Mouse (Mus musculus) CD4-positive, CD25-positive, alpha-beta regulatory T cell, adult 2 months (primary cell): ENCODE data around the gene Sec24c.
A peak's percentile ranks its signal among the peaks of the same experiment; 100 is the strongest.
"Not testable (repeated sequence)": the region's sequence is repeated elsewhere in the genome, so short reads cannot be mapped to it uniquely, and the experiment has no call there.

Source experiments
- DNase-seq: peaks from one replicate; pipeline ENCODE4 v3.0.0-alpha.2; 2012; ENCODE audit warnings: low read depth, low spot score

Sec24c gene

DNA sequence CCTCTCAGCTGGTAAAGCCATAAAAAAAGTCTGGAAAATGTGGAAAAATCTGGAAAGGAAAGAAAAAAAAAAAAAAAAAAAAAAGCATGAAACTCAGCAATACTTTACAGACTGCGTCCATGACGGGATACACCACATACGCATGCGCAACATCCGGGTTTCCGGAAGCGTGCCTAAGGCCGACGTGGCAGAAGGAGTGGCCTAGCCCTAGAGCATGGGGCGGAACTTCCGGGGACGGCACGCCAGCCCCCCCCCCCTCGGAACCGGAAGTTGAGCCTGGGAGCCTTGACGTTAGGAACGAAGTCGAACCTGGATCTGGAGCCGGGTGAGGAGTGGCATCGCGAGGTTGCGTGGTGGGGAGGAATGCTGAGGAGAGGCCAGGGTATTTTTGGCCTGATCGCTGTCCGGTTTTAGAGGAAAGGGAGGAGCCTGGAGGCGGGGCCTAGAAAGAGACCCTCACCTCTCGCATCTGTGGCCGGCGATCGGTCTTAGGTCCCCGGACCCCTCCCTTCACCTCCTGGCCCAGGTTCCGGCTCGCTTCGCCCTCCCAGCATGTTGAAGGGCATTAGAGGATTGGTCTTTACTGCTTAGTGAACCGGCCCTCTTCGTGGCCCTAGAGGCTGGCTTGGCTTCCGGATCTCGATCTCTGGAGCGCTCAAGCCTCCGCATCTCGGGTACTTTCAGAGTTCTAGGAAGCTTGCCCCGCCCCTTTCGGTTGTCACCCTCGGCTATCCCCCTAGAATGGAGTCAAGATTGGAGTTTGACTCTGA lies at the start of gene Sec24c:
Sec24c (plus strand) TSS at position 245 of the 770 bp plus-strand sequence.
- peak; percentile 99 for DNase-seq

DNA sequence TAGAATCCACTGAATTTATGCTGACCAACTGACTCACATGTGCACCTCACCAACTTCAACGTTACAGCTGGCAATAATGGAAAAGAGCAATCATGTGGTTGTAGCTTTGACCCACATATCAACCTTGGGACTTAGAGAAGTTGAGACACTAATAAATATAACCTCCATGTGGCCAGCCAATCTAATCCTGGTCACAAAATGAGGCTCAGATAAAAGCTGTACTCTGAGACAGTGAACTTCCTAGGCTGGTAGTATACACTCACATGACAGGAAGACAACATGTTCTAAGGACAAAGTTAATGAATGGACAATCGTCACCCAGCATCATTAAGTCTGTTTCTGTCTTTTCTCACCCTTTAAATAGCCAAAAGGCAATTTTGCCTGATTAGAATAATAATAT lies 47.7 kb upstream of the Sec24c start:
- DNase-seq = no peak

DNA sequence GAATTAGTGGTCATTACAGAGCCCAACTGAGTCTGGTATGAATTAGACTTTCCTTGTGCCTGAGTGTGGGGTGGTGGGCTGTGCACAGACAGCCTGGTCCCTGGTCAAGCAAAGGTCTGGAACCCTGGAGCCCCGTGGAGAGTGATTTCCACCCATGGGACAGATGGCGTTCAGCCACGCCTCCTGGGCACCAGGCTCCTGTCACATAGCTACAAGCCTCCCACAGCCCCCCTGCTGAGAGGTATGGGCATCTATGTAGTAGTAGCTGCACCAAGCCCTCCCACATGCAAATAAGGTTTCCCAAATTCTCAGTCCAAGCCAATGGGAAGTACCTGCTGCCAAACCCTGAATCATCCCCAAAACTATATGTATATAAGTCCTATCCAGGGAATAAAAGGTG lies 47.1 kb upstream of the Sec24c start:
- DNase-seq = no peak

DNA sequence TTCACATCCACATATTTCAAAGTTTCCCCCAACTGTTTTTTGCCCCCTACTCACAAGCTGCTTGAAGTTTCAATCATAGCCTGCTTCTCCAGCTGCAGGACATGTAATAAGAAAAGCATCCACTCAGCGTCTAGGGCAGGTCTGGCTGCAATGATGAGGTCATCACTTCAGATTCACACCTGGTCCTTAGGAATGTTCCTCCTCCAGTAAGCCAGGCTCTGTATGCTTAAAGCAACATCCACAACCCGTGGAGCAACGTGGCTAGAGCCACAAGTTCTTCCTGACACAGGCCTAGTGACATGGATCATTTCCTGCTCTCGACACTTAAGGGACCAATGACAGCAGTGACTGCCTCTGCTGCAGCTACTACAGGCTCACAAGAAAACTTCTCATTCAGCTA lies 42.9 kb upstream of the Sec24c start:
- DNase-seq = no peak

DNA sequence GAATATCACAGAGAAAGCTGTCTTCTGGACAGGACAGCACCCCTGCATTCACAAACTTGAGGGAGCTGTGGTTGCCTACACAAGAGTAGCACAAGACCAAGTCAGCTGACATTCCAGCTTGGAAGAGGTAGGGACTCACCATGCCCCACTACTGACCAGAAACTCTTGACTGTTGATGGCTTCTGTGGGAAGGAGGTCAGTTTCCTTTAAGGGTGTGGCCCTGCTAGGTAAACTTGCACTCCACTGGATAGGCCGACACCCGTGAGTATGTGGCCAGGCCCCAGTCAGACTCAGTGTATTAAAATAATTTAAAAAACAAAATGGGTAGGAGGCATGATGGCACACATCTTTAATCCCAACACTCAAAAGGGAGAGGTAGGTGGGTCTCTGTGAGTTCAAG lies 38.6 kb upstream of the Sec24c start:
- no peak for DNase-seq

DNA sequence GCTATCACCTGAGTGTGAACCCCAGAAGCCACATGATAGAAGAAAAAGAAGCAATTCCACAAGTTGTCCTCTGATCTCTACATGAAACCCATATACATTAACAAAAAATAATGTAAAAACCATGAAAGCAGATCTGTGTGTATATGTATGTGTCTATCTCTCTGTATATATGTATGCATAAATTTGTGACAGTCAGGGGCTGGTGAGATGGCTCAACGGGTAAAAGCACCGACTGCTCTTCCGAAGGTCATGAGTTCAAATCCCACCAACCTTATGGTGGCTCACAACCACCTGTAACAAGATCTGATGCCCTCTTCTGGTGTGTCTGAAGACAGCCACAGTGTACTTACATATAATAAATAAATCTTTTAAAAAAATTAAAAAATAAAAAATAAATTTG lies 37.1 kb upstream of the Sec24c start:
- not testable (repeated sequence) for DNase-seq

DNA sequence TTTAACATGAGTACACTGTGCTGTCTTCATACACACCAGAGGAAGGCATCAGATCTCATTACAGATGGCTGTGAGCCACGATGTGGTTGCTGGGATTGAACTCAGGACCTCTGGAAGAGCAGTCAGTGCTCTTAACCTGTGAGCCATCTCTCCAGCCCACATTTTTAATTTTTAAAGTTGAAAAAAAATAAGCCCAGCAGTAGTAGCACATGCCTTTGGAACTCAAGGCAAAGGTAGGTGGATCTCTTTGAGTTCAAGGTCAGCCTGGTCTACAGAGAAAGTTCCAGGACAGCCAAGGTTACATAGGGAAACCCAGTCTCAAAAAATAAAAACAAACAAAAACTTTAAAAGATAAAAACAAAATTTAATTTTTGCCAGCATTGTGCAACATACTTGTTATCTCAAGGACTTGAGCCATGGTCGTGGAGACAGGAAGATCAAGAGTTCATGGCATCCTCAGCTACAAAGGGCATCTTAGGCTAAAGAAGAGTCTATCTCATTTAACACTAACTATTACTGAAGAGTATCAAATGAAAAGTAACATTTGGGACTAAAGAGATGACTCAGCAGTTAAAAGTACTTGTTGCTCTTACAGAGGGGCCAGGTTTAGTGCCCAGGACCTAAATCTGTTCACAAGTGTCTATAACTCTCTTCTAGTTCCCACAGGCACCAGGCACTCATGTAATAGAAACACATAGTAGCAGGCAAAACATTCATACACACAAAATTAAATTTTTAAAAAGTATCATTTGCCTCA lies 36.1 kb upstream of the Sec24c start:
- no peak for DNase-seq

DNA sequence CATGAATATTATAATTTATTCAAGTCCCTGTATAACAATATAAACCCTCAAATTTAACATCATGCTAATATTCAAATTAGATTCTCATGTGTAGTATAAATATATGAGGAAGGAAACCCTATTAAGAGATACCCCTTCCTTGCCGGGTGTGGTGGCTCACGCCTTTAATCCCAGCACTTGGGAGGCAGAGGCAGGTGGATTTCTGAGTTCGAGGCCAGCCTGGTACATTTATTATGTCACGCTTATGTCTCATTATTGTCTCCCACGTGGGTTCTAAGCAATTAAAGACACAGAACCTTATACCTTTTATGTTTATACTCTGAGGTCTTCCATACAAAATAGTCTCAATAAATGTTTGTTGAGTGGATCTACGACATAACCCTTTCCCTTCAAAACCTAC lies 35.4 kb upstream of the Sec24c start:
- DNase-seq = no peak

DNA sequence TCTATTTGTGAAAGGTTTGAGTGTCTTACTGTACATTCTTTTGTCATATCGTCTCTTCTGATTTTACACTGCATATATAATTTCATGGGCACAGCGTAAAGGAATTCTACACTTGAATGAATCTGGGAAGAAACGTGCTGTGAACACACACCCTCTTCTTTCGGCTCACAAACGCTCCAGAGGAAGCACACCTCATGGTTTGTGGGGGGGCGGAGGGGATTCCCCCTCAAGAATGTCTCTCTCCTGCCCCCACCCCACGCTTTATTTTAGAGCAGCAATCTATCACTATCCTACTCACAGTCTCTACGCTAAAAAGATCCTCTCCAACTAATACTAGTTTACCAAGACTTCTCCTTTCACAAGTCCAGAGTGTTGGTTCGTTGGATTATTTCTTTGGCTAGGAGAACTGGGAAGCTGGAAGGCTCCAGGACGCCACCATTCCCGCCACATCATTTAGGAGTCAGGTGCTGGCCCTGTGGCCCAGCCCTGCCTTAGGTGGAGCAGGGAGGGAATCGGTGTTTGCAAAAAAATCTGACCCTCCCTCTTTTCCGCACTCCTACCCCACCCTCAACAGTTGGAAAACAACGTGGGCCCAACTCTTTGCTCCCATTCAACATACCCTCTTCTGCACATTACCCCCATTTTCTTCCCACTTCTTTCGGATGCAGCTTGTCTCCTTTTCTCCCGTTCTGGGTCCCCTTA lies 34.0 kb upstream of the Sec24c start:
- DNase-seq = peak; percentile 79

DNA sequence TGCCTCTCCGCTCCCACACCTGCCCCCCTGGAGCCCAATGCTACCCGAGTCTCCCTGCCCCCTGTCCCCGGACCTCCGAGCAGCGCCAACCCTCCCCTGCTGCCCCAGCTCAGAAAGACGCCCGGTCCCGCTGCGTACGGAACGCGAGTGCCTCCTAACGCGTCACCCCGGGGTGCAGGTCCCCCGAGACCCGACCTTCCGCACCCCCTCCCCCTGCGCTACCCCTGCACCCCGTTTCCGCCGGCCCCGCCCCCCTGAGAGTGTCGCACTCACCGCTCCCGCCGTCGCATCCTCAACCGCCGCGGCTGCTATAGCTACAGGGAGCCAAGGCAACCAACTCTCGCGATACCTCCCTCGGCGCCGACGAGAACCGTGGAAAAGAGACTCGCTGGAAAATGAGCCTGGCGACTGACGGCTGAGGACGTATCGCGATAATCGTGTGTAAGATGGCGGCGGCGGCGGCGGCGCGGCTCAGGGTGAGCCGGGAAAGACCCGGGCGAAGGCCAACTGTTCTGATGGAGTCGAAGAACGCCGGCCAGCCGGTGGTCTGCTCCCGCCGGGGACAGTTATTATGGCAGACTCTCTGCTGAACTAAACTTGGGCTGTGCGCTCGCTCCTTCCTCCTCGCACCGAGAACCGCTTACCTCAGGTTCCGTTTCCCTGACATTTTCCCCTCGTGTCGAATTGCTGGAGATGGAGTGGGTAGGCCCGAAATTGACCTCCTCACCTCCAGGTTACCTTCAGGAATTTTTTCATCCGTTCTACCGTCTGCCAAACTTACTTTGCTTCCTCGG lies 33.3 kb upstream of the Sec24c start, which contains the start of gene Usp54:
Usp54 (minus strand) TSS at position 420 of the 794 bp plus-strand sequence.
- DNase-seq = peak; percentile 100

DNA sequence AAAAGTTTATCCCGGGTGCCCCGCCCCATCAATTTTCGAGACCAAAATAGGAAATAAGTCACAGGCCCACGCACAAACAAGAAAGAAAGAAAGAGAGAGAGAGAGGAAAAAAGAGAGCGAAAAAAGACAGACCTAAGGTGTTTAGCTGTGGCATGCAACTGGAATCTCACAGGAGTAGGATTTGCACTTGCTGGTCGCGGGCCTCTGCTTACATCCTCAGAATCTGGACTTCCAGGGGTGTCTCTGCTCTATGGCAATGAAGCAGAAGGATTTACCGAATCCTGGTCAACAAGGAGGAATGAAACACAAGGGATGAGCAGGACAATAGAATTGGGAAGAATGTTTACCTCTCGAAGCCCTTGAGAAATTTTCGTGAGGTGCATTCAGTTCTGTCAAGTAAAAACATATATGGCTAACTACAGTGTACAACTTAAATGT lies 32.7 kb upstream of the Sec24c start:
- no peak for DNase-seq

DNA sequence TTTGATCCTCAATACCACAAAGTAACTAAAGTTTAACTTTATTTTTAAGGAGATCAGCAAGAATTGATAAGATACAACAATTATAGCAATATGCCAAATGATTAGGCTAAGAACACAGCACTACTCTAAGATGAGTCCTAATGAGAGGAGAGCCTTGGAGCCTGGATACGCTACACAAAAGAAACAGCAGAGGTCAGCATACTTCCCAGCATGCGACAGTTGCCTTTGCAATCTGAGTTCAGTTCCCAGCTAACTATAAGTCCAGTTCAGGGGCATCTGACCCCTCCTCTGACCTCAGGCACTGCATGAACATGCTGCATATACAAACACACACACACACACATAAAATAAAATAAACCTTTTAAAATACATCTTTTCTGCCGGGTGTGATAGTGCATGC lies 28.6 kb upstream of the Sec24c start:
- no peak for DNase-seq

DNA sequence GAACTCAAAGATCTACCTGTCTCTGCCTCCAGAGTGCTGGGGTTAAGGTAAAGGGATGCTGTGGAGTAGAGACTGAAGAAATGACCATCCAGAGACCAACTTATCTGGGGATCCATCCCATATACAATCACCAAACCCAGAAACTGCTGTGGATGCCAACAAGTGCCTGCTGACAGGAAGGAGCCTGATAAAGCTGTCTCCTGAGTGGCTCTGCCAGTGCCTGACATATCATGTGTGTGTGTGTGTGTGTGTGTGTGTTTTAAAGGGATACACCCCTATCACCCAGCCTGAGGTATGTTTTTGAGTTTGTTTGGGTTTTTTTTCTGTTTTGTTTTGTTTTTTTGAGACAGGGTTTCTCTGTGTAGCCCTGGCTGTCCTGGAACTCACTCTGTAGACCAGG lies 27.7 kb upstream of the Sec24c start:
- no peak for DNase-seq

DNA sequence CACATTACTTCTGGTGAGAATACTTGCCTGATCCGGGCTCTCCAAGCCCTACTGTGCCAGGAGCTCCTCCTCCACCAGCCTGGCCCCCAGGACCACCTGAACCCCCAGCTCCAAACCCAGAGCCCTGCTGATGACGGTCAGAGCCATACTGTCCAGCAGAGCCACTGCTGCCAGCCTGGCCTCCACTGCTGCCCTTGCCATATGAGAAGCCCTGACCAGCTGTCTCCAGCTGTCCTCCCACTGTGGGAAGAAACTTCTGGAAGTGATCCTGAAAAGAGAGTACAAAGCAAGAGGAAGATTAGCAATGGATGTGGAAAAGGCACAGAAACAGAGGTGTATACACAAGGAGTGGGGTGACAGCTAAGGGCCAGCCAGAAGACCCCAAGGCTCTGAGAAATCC lies 23.1 kb upstream of the Sec24c start:
- no peak for DNase-seq

DNA sequence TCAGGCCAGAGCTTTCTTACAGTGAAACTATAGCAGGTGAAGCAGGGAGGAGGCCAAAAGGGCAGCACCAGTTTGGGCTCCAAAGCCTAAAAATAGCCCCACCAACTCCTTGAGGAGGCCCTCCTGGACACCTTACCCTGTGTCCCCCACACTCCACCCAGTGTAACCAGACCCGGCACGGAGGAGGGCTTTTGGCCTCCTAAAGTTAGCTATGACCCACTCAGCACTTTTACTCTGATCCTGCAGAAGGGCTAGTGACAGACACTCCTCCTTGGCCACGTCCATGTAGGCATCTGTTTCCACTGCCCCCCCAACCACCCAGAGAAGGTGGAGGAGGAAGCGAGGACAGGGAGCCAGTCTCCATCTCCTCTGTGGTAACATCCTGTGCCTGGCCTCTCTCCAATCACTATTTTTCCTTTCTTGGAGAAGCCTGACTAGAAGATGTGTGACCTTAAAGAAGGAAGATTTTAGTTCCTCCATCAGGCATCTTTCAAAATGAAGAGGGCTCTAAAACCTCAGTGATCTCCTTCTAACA lies 22.3 kb upstream of the Sec24c start:
- no peak for DNase-seq

DNA sequence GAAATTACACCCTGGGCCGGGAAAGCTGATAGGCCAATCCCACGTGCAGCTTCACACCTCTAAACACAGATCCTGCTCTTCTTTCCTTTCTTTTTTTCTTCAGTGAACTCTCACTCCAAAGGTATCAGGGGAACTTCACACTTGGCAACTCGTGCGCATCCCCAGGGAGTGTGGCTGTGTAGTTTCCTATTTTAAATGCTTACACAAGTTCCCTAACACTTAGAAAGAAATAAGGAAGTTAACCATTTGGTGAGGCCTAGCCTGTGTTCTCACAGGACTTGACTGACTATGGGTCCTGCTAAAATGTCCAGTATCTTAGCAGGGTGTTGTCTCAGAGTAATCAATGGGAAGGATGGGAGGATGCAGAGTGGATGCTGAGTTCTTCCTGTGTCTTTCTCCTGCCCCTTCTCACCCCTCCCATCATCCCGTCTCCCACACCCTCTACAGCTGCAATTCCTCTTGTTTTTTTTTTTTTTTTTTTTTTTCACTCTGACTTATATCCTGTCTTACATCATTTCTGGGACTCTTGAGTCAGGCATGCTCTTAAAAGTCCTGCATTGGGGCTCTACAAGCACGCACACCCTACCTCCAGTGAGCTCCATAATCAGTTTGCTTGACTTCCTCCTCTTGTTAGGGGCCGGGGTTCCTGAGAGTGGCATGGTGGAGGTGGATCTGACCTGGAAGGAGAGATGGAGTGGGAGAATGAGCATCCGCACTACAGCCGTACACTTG lies 19.3 kb upstream of the Sec24c start:
- DNase-seq = no peak

DNA sequence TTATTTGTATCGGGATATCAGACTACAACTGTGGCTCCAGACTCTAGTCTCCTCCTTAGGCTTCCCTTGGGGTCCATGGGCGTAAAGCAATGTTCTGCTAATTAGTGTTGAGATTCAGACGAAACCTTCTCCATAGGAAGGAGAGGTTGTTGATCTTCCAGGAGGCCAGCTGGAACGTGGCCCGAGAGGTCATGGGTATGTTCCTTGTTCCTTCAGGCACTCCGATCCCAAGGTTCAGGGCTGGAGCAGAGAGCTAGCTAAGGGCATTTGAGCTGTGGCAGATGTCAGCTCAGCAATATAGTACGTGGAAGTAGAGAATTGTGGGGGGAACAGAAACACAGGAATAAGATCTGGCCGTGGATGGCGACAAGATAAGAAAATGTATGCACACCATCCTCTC lies 18.4 kb upstream of the Sec24c start:
- DNase-seq = no peak

DNA sequence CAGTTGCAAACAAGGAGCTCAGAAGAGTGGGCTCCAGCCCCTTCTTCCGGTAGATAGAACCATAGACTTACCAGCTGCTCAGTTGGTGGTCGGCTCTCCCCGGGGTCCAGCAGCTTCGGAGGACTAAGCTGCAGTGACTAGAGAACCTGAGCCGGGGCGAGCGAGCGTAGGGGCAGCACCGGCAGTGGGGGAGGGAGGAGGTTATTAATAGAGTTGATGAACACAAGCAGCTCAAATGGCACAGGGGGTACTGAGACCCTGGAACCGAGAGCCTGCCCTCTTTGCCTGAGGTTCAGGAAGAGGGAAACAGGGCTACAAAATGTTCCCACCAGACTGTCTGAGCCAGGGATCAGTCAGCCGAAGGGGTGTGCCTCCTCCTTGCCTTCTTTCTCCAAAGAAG lies 17.7 kb upstream of the Sec24c start, which contains the start of gene Myoz1:
Myoz1 (minus strand) TSS at position 180 of the 400 bp plus-strand sequence.
- no peak for DNase-seq

DNA sequence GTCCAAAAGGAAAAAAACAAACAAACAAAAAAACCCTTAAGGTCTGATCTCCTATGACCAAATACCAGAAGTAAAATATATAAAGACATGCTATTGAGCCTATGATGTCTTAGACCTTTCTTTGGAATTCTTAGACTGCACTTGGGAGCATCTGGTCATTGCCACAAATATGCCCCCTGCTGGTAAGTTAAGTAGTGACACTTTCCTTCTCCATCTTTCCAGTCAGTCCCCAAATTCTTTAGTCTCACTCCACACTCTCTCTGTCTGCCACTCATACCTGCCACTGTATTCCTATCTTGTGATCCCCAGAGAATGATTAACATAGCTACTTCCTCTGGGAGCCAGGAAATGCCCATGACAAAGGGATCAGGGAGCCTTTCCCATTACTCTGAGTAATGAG lies 15.8 kb upstream of the Sec24c start:
- DNase-seq = peak; percentile 71

DNA sequence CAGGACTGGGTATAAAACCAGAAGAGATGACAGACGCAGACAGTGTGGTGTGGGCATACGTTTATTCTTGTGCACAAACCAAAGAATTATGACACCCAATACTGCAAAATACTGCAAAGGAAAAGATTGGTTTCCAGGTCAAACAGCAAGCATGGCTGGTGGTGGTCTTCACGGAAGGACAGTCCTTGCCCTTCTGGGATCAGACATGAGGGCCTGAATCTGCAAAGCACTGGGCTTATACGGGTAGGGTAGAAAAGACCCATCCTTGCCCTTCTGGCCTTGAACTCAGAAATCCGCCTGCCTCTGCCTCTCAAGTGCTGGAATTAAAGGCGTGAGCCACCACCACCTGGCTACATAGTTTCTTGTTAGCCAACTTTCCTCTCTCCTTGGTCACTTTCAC lies 15.2 kb upstream of the Sec24c start:
- DNase-seq = no peak

DNA sequence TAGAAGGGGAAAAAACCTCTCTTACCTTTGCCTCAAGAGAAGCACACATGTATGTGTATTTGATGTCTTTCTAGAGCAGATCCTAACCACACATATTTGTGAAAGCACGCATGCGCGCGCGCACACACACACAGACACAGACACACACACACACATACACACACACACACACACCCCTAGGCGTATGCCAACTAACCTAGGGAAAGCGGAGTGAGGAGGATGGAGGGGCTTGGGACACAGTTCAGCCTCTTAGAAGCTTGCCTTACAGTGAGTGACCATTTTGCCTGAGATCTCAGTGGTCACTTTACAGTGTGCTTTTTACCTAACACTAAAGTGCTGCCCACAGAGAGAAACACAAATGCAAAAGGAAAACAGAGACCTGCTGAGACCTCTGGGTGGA lies 14.4 kb upstream of the Sec24c start:
- no peak for DNase-seq
